Mouse (Mus musculus) hindbrain, postnatal 0 days (tissue): ENCODE measurements at regions not wholly inside any gene's neighbourhood (a gene's known extent, or its start where the extent isn't known, plus 50 kb on each side); places are given as distances from the start of the nearest gene placed in this dataset.

ENCODE experiments used
- ATAC-seq: fragments of 200-750 bp; cut with Nextera tagmentation; 2 replicates; pipeline ENCODE4 v1.8.0; 2017; ENCODE audit warnings: mild to moderate bottlenecking, moderate TSS enrichment, moderate library complexity
- DNase-seq: peaks from one replicate; pipeline ENCODE4 v3.0.0-alpha.2; 2015; ENCODE audit warnings: low spot score
- H3K27ac ChIP-seq: fragments of 300-500 bp; sonication (generic); 2 replicates; pipeline ENCODE4 v1.5.1; 2014; ENCODE audit warnings: mild to moderate bottlenecking
- H3K27me3 ChIP-seq: fragments of 300-500 bp; sonication (generic); 2 replicates; pipeline ENCODE4 v1.6.1; 2014; ENCODE audit warnings: low read length, mixed read lengths; ENCODE audit not compliant: insufficient read depth
- H3K36me3 ChIP-seq: fragments of 300-500 bp; sonication (generic); 2 replicates; pipeline ENCODE4 v1.6.1; 2014; ENCODE audit warnings: low read length, mixed read lengths; ENCODE audit not compliant: insufficient read depth
- H3K4me1 ChIP-seq: fragments of 300-500 bp; sonication (generic); 2 replicates; pipeline ENCODE4 v1.6.1; 2014; ENCODE audit warnings: antibody characterized with exemption, low read length, mixed read lengths; ENCODE audit not compliant: insufficient read depth
- H3K4me2 ChIP-seq: fragments of 300-500 bp; sonication (generic); 2 replicates; pipeline ENCODE4 v1.6.1; 2014; ENCODE audit warnings: low read depth, mild to moderate bottlenecking, low read length, moderate library complexity, mixed read lengths
- H3K4me3 ChIP-seq: fragments of 300-500 bp; sonication (generic); 2 replicates; pipeline ENCODE4 v1.5.1; 2014; ENCODE audit warnings: low read length
- H3K9ac ChIP-seq: fragments of 300-500 bp; sonication (generic); replicated peaks from 2 replicates; pipeline ENCODE4 v1.6.1; 2014; ENCODE audit warnings: mild to moderate bottlenecking, low read length, moderate library complexity, mixed read lengths
- H3K9me3 ChIP-seq: fragments of 300-500 bp; sonication (generic); 2 replicates; pipeline ENCODE4 v1.6.1; 2016; ENCODE audit warnings: low read length, mixed read lengths
- CTCF ChIP-seq: IDR thresholded peaks from 2 replicates; pipeline ENCODE4 v1.5.1; 2016; ENCODE audit warnings: antibody characterized with exemption, control low read depth, low read depth
- WGBS: fragments of 180-500 bp; shearing (Covaris S2); extraction: QIAGEN DNeasy Blood & Tissue Kit; methylation state at CpG from one replicate; pipeline ENCODE4 v1.1.7; 2014; 5-methylcytosine and 5-hydroxymethylcytosine counted together

GRCm38 (mm10) chr8:63587871-63588270 is 364.2 kb downstream of the Sgo2b start:
- DNase-seq, result no peak
- H3K36me3 ChIP-seq, result no peaks in the 10 kb centered on the region
- H3K27me3 ChIP-seq, result no peaks in the 10 kb centered on the region
- no peak overlapping the region for H3K27ac ChIP-seq
- 73% methylated on average over 3 of the region's 3 CpGs for WGBS
- H3K4me3 ChIP-seq, result no peak overlapping the region
- H3K9ac ChIP-seq, result no peak overlapping the region
- H3K9me3 ChIP-seq, result no peaks in the 10 kb centered on the region
- H3K4me2 ChIP-seq, result no peak overlapping the region
- no peak for ATAC-seq
- no peaks in the 10 kb centered on the region for H3K4me1 ChIP-seq
- TF ChIP-seq CTCF, result no peak

- no peaks in the 10 kb centered on the region for H3K9me3 ChIP-seq
- peak; percentile 7 for DNase-seq
- H3K36me3 ChIP-seq, result no peaks in the 10 kb centered on the region
- H3K4me3 ChIP-seq, result no peak overlapping the region
- ATAC-seq, result no peak
- H3K9ac ChIP-seq, result no peak overlapping the region
- 67% methylated on average over 3 of the region's 3 CpGs for WGBS
- H3K27me3 ChIP-seq, result no peaks in the 10 kb centered on the region
- no peak overlapping the region for H3K4me2 ChIP-seq
- no peak for TF ChIP-seq CTCF
- H3K4me1 ChIP-seq, result no peaks in the 10 kb centered on the region
- H3K27ac ChIP-seq, result no peak overlapping the region
These were observed 377.5 kb downstream of the Sgo2b start for GRCm38 (mm10) chr8:63574500-63574899.

DNA sequence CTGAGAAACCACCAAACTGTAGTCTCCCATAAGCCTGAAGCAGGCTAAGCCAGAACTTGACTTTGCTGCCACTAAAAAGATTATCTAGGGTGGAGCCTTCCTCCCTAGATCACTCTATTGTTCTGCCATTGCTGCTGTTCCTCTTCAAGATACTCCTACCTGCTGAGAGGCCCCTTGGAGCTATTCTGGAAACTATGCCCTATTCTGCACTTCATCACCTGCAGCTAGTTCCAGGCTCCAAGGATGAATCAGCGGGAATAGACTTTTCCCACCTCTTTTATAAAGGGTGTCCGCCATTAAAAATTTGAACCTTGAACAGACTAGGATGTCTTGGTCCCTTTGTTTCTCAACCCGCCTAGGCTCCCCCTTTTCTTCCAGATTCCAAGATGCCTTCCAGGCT is 412.8 kb downstream of the Sgo2b start:
- H3K27me3 ChIP-seq, result no peaks in the 10 kb centered on the region
- H3K9ac ChIP-seq, result no peak overlapping the region
- no peak for TF ChIP-seq CTCF
- H3K27ac ChIP-seq, result no peak overlapping the region
- H3K9me3 ChIP-seq, result no peaks in the 10 kb centered on the region
- H3K4me2 ChIP-seq, result no peak overlapping the region
- H3K36me3 ChIP-seq, result no peaks in the 10 kb centered on the region
- DNase-seq (no peak), ATAC-seq (no peak)
- WGBS, result 93% methylated on average over 3 of the region's 3 CpGs
- H3K4me1 ChIP-seq, result no peaks in the 10 kb centered on the region
- H3K4me3 ChIP-seq, result no peak overlapping the region

- no peak overlapping the region for H3K4me3 ChIP-seq
- no peaks in the 10 kb centered on the region for H3K36me3 ChIP-seq
- 41% methylated on average over 6 of the region's 6 CpGs for WGBS
- no peaks in the 10 kb centered on the region for H3K9me3 ChIP-seq
- no peak overlapping the region for H3K4me2 ChIP-seq
- peak; percentile 54 for DNase-seq
- no peak overlapping the region for H3K27ac ChIP-seq
- no peaks in the 10 kb centered on the region for H3K4me1 ChIP-seq
- ATAC-seq, result 0 out of 2 replicates have a peak, but pooled peaks have one; percentile 49
- no peak overlapping the region for H3K9ac ChIP-seq
- no peaks in the 10 kb centered on the region for H3K27me3 ChIP-seq
- no peak for TF ChIP-seq CTCF
These were observed 422.1 kb downstream of the Sgo2b start for GRCm38 (mm10) chr8:63529763-63530558.
